Mouse (Mus musculus) central nervous system, embryonic 11.5 days (tissue): ENCODE measurements around the gene Tirap. TPM values are rescaled to one million over a fixed set of nuclear protein-coding genes. Genes with fewer than 3 reads are reported as not detected.

Experiments
- polyA plus RNA-seq: library from polyadenylated mRNA; depleted of rRNA; stranded (reverse); fragments of >200 nt; gene quantifications from 2 replicates; pipeline ENCODE4 v1.2.3, GENCODE M21; 2012; rRNA removed

Tirap gene
- 7.5 and 10.1 TPM in 2 replicates for polyA plus RNA-seq

DNA sequence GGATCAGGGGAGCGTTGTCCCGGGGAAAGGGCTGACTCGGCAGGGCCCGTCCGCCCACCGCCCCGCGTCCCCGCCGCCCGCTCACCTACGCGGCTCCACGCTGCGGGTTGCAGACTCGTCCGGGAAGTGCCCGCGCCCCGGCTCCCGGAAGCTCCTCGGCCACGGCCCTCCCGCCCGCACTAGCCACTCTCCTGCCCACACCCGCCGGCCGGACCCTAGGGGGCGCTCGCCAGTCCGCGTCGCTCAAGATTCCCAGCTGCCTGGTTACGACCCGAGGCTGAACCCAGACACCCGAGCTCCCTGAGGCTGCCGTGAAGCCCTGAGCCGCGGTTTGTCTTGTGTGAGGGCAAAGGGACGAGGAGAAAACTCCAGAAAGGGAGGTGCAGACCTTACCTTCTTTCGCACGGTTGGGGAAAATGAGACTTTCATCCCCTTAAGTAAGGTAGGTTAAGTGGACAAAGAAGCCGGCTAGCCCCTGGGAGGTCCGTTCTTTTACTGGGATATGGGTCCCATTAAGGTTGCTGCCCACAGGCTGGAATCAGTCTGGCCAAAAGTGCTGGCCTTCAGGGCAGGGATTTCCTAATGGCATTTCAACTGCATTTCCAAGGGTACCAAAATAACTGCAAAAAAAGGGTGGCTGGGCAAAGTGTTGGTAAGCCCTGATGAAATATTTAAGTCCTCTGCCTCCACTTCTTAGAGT lies at the start of gene Tirap, which contains the start of gene Srpr:
Tirap (minus strand) TSS at position 520 of the 700 bp plus-strand sequence.
Srpr (plus strand) TSS at position 404 of the 700 bp plus-strand sequence.

DNA sequence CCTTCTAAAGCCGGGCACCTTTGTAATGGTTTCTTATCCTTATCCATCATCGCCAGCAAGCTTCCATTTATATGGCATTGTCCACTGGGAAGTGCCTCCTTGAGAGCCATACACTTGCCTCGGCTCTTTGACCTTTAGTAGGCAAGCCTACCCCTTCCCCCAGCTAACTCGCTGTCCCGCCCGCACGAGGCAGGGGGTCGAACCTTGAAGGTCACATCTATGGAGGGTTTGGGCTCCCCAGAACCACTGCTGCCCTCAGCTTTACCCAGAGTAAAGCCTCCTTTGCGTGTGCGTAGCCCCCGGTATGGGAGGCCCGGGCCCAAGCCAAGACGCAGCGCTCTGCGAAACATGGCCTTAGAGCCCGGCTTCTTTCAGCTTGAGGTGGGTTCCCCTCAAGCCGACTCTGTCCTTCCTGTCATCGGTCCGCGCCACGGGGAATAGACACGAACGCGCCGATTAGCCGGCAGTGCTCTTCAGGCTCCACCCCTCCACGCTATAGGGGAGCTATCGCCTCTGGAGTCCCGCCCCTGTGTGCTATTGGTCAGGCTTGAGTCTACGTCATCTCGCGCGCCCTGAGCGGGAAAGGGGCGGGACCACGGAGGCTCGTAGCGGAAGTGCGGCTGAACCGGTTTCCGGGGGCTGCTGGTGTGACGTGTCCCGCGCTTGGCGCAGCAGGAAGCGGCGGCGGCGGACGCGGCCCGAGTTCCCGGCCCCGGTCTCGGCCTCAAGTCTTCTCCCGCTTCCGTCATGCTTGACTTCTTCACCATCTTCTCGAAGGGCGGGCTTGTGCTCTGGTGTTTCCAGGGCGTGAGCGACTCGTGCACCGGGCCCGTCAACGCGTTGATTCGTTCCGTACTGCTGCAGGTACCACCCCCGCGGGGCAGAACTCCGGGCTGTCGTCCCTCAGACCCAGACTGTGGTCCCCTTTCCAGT lies 10.7 kb upstream of the Tirap start, which contains the start of gene Foxred1:
Foxred1 (minus strand) TSS at position 514 of the 933 bp plus-strand sequence.

DNA sequence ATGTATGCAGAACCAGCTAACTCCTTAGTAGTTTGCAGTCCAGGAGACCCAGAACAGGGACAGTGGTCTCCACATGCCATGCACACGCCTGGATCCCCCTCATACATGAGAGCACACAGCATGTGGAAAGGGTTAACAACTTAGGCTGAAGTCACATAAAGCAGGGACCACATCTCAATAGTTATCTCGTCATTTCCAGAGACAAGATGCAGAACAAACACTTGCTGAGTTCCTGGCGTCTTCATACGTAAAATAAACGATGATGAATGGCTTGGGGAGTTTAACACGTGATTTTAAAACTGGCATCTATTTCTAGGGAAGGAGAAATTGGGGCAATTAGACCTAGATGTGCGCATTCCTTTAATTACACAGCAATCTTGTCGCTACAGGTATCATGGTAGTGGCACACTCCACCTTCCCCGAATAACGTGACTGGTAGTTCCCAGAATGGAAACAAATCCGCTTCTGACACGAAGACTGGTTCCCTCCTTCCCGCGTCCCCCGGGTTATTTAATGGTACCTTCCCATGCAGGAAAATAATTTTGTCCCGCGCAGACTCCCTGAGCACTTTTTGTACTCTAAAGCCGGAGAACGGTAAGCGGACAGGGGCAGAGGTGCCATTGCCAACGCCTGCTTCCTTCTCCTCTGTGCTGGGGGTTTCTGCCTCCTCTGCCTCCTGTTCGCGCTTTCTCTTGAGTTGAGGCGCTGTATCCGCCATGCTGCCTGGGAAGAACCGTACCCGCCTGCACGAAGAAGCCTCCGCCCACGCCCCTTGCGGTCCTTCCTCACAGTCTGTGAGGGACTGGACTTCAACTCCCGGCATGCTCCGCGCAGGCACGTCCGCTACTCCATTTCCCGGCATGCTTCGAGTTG lies 24.6 kb downstream of the Tirap start, which contains the start of gene Dcps:
Dcps (minus strand) TSS at position 811 of the 873 bp plus-strand sequence.

Other genes starting within 250 kb of the Tirap start
- gene St3gal4, start 81.0 kb downstream of the Tirap start, polyA plus RNA-seq, result 4.2 and 6.8 TPM in 2 replicates
- 63.6 and 74.3 TPM in 2 replicates for gene Dcps, start 24.2 kb downstream of the Tirap start, polyA plus RNA-seq
- gene Srpr, start 116 bp downstream of the Tirap start, polyA plus RNA-seq, result 43.5 and 68.3 TPM in 2 replicates
- gene Foxred1, start 10.8 kb upstream of the Tirap start, polyA plus RNA-seq, result 36.3 and 51.0 TPM in 2 replicates
- 31.9 and 42.9 TPM in 2 replicates for gene Fam118b, start 67.5 kb upstream of the Tirap start, polyA plus RNA-seq
- 20.0 and 25.6 TPM in 2 replicates for gene Rpusd4, start 67.6 kb upstream of the Tirap start, polyA plus RNA-seq
- gene Cdon, start 220.8 kb upstream of the Tirap start, polyA plus RNA-seq, result 22.4 and 32.9 TPM in 2 replicates